Mouse (Mus musculus) lung, postnatal 0 days (tissue): Measurements from ENCODE around the gene Ric8b. TPM values are rescaled to one million over a fixed set of nuclear protein-coding genes. Genes with fewer than 3 reads are reported as not detected.

Experiments used
- ATAC-seq: fragments of 200-750 bp; cut with Nextera tagmentation; 2 replicates; pipeline ENCODE4 v1.8.0; 2017; ENCODE audit warnings: moderate library complexity
- DNase-seq: peaks from one replicate; pipeline ENCODE4 v3.0.0-alpha.2; 2016; ENCODE audit warnings: low spot score
- H3K27ac ChIP-seq: fragments of 300-500 bp; sonication (generic); 2 replicates; pipeline ENCODE4 v1.5.1; 2014; ENCODE audit warnings: antibody characterized with exemption, mild to moderate bottlenecking, low read length, mixed read lengths
- H3K27me3 ChIP-seq: fragments of 300-500 bp; sonication (generic); replicated peaks from 2 replicates; pipeline ENCODE4 v1.6.1; 2014; ENCODE audit warnings: low read length, mixed read lengths; ENCODE audit not compliant: insufficient read depth
- H3K36me3 ChIP-seq: fragments of 300-500 bp; sonication (generic); 2 replicates; pipeline ENCODE4 v1.6.1; 2014; ENCODE audit warnings: low read length, mixed read lengths; ENCODE audit not compliant: insufficient read depth
- H3K4me1 ChIP-seq: fragments of 300-500 bp; sonication (generic); 2 replicates; pipeline ENCODE4 v1.6.1; 2014; ENCODE audit warnings: antibody characterized with exemption, low read depth, low read length, mixed read lengths; ENCODE audit not compliant: insufficient read depth
- H3K4me2 ChIP-seq: fragments of 300-500 bp; sonication (generic); replicated peaks from 2 replicates; pipeline ENCODE4 v1.6.1; 2014; ENCODE audit warnings: low read depth, mild to moderate bottlenecking, low read length, moderate library complexity, mixed read lengths
- H3K4me3 ChIP-seq: fragments of 300-500 bp; sonication (generic); 2 replicates; pipeline ENCODE4 v1.5.1; 2014; ENCODE audit warnings: low read depth, low read length
- H3K9ac ChIP-seq: fragments of 300-500 bp; sonication (generic); replicated peaks from 2 replicates; pipeline ENCODE4 v1.6.1; 2014; ENCODE audit warnings: low read depth, mild to moderate bottlenecking
- H3K9me3 ChIP-seq: fragments of 300-500 bp; sonication (generic); 2 replicates; pipeline ENCODE4 v1.6.1; 2016; ENCODE audit warnings: low read length, mixed read lengths
- CTCF ChIP-seq: IDR thresholded peaks from 2 replicates; pipeline ENCODE4 v1.5.1; 2016; ENCODE audit warnings: antibody characterized with exemption, mild to moderate bottlenecking
- EP300 ChIP-seq: IDR thresholded peaks from 2 replicates; pipeline ENCODE4 v1.6.1; 2016; ENCODE audit warnings: antibody characterized with exemption, mild to moderate bottlenecking, control low read depth
- WGBS: fragments of 180-500 bp; shearing (Covaris S2); extraction: QIAGEN DNeasy Blood & Tissue Kit; methylation state at CpG from one replicate; pipeline ENCODE4 v1.1.7; 2014; 5-methylcytosine and 5-hydroxymethylcytosine counted together
- polyA plus RNA-seq: library from polyadenylated mRNA; unstranded; fragments of >200 nt; fragmentation: Nextera tagmentation; extraction: Ambion mirVana; gene quantifications from 2 replicates; pipeline ENCODE4 v1.2.1, GENCODE M21; 2015

Gene Ric8b
- polyA plus RNA-seq, 1 experiment from 2014 or later = 9.6 TPM

- 0 out of 2 replicates have a peak, but pooled peaks cover 7% of the 10 kb centered on the region for H3K4me1 ChIP-seq
- H3K27ac ChIP-seq = no peak overlapping the region
- H3K9ac ChIP-seq = no peak overlapping the region
- ATAC-seq = no peak
- 93% methylated on average over 5 of the region's 5 CpGs for WGBS
- no peak overlapping the region for H3K4me3 ChIP-seq
- peaks cover 3% of the 10 kb centered on the region; the same call in 1 of the 2 replicates for H3K36me3 ChIP-seq
- no peak for DNase-seq
- H3K9me3 ChIP-seq = no peaks in the 10 kb centered on the region
- H3K27me3 ChIP-seq = no peaks in the 10 kb centered on the region
- H3K4me2 ChIP-seq = no peak overlapping the region
- TF ChIP-seq CTCF (no peak), EP300 (no peak)
Measured at GRCm38 (mm10) chr10:84980291-84980690, 62.9 kb downstream of the Ric8b start.

- Histone ChIP-seq H3K36me3 (peaks cover 3% of the 10 kb centered on the region; the same call in 1 of the 2 replicates), H3K4me1 (0 out of 2 replicates have a peak, but pooled peaks cover 2% of the 10 kb centered on the region), H3K4me2 (no peak overlapping the region), H3K4me3 (no peak overlapping the region), H3K27ac (no peak overlapping the region), H3K9ac (no peak overlapping the region), H3K27me3 (no peaks in the 10 kb centered on the region), H3K9me3 (no peaks in the 10 kb centered on the region)
- WGBS = 94% methylated on average over 2 of the region's 2 CpGs
- TF ChIP-seq CTCF = no peak
- no peak for TF ChIP-seq EP300
- no peak for ATAC-seq
- no peak for DNase-seq
Measured at GRCm38 (mm10) chr10:84981441-84981840, 64.0 kb downstream of the Ric8b start.

GRCm38 (mm10) chr10:84982675-84983074 is 65.3 kb downstream of the Ric8b start:
- no peaks in the 10 kb centered on the region for H3K27me3 ChIP-seq
- no peak for DNase-seq
- H3K4me2 ChIP-seq = no peak overlapping the region
- H3K4me1 ChIP-seq = no peaks in the 10 kb centered on the region
- no peaks in the 10 kb centered on the region for H3K9me3 ChIP-seq
- H3K36me3 ChIP-seq = peaks cover 3% of the 10 kb centered on the region; the same call in 1 of the 2 replicates
- no peak overlapping the region for H3K9ac ChIP-seq
- no peak for ATAC-seq
- H3K4me3 ChIP-seq = no peak overlapping the region
- 82% methylated on average over 7 of the region's 7 CpGs for WGBS
- TF ChIP-seq CTCF (no peak), EP300 (no peak)
- no peak overlapping the region for H3K27ac ChIP-seq

- TF ChIP-seq CTCF = peak; percentile 78
- no peak for TF ChIP-seq EP300
- WGBS = 76% methylated on average over 9 of the region's 9 CpGs
- no peak overlapping the region for H3K9ac ChIP-seq
- no peak overlapping the region for H3K27ac ChIP-seq
- no peaks in the 10 kb centered on the region for H3K36me3 ChIP-seq
- peak; percentile 49 for DNase-seq
- H3K9me3 ChIP-seq = no peaks in the 10 kb centered on the region
- no peaks in the 10 kb centered on the region for H3K27me3 ChIP-seq
- no peak for ATAC-seq
- H3K4me3 ChIP-seq = no peak overlapping the region
- no peak overlapping the region for H3K4me2 ChIP-seq
- H3K4me1 ChIP-seq = no peaks in the 10 kb centered on the region
Measured at GRCm38 (mm10) chr10:84985956-84986355, 68.5 kb downstream of the Ric8b start.

- Histone ChIP-seq H3K27ac (no peak overlapping the region), H3K4me2 (no peak overlapping the region), H3K27me3 (no peaks in the 10 kb centered on the region), H3K9me3 (no peaks in the 10 kb centered on the region), H3K4me3 (no peak overlapping the region), H3K9ac (no peak overlapping the region), H3K36me3 (no peaks in the 10 kb centered on the region), H3K4me1 (no peaks in the 10 kb centered on the region)
- peak; percentile 24 for TF ChIP-seq CTCF
- TF ChIP-seq EP300 = no peak
- 80% methylated on average over 4 of the region's 4 CpGs for WGBS
- DNase-seq = no peak
- no peak for ATAC-seq
Measured at GRCm38 (mm10) chr10:84987666-84988065, 70.2 kb downstream of the Ric8b start.

GRCm38 (mm10) chr10:84988650-84989049 is 71.2 kb downstream of the Ric8b start:
- H3K4me2 ChIP-seq = no peak overlapping the region
- H3K27ac ChIP-seq = no peak overlapping the region
- WGBS = 62% methylated on average over 4 of the region's 4 CpGs
- DNase-seq (no peak), ATAC-seq (no peak)
- TF ChIP-seq EP300 (no peak), CTCF (no peak)
- H3K36me3 ChIP-seq = no peaks in the 10 kb centered on the region; the same call in 1 of the 2 replicates
- H3K4me3 ChIP-seq = no peak overlapping the region
- no peak overlapping the region for H3K9ac ChIP-seq
- no peaks in the 10 kb centered on the region for H3K9me3 ChIP-seq
- no peaks in the 10 kb centered on the region for H3K27me3 ChIP-seq
- H3K4me1 ChIP-seq = no peaks in the 10 kb centered on the region

- TF ChIP-seq EP300 (no peak), CTCF (no peak)
- H3K4me1 ChIP-seq = no peaks in the 10 kb centered on the region
- DNase-seq = no peak
- H3K36me3 ChIP-seq = no peaks in the 10 kb centered on the region; the same call in 1 of the 2 replicates
- H3K4me2 ChIP-seq = no peak overlapping the region
- H3K27ac ChIP-seq = no peak overlapping the region
- ATAC-seq = no peak
- no peaks in the 10 kb centered on the region for H3K9me3 ChIP-seq
- no peaks in the 10 kb centered on the region for H3K27me3 ChIP-seq
- 93% methylated on average over 4 of the region's 4 CpGs for WGBS
- H3K9ac ChIP-seq = no peak overlapping the region
- H3K4me3 ChIP-seq = no peak overlapping the region
Measured at GRCm38 (mm10) chr10:84994346-84994745, 76.9 kb downstream of the Ric8b start.
